Mouse (Mus musculus) retina, postnatal 7 days (tissue): ENCODE results near the gene Magea10.

Experiments
- DNase-seq: peaks from one replicate; pipeline ENCODE4 v3.0.0-alpha.2; 2012; ENCODE audit warnings: low read depth, low spot score

The Magea10 gene

DNA sequence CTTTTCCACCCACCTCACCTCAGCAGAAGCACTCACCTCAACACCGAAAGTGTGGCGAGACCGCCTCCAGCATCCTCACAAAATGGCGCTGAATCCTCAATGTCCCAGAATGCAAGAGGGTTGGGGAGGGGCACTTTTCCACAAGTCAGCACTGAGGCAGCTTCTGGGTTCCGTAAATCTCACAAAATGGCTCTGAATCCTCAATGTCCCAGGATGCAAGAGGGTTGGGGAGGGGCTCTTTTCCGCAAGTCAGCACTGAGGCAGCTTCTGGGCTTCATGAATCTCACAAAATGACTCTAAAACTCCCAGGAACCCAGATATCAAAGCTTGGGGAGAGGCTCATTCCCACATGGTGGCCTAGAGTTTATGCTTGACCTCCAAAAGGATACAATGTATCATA is at the start of gene Magea10:
Gene Magea10 (minus strand): TSS at position 101 of the 400 bp plus-strand sequence.
- DNase-seq, result no peak

DNA sequence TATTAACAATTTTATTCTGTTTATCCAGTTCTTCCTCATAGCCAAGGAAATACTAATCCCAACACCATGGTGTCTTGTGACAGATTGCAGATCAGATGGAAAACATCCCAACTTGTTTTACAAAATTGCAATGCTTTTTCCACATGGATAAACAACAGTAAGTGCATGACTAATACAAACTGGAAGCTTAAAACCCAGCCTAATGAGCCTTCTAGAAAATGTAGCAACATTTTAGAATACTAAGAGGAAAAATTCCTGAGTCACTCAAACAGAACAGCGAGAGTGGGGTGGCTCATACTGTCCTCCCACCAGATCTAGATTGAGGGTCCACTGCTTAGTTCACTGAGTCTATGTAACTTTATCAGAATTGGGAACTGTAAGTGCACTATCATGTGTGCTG is 4.7 kb downstream of the Magea10 start:
- DNase-seq, result no peak
